Mouse (Mus musculus) erythroblast, embryonic 14.5 days (primary cell): ENCODE results near the gene Pkd1l3. TPM values are rescaled to one million over a fixed set of nuclear protein-coding genes. Genes with fewer than 3 reads are reported as not detected.
A peak's percentile ranks its signal among the peaks of the same experiment; 100 is the strongest.

Experiments used
- H3K27me3 ChIP-seq: 2 replicates; pipeline ENCODE4 v1.6.1; 2012; ENCODE audit warnings: inconsistent platforms; ENCODE audit not compliant: control insufficient read depth
- H3K36me3 ChIP-seq: 2 replicates; pipeline ENCODE4 v1.6.1; 2012; ENCODE audit warnings: mild to moderate bottlenecking, inconsistent platforms; ENCODE audit not compliant: control insufficient read depth
- H3K4me1 ChIP-seq: 2 replicates; pipeline ENCODE4 v1.6.1; 2012; ENCODE audit warnings: inconsistent platforms; ENCODE audit not compliant: control insufficient read depth
- H3K4me3 ChIP-seq: replicated peaks from 2 replicates; pipeline ENCODE3; 2012; ENCODE audit warnings: moderate library complexity, mild to moderate bottlenecking, inconsistent platforms
- H3K9me3 ChIP-seq: 2 replicates; pipeline ENCODE4 v1.6.1; 2012; ENCODE audit warnings: low read length, inconsistent platforms, mixed read lengths; ENCODE audit not compliant: control insufficient read depth
- GATA1 ChIP-seq: IDR thresholded peaks from 2 replicates; pipeline ENCODE4 v1.6.1; 2012; ENCODE audit warnings: low read length, inconsistent platforms, mixed read lengths
- TAL1 ChIP-seq: IDR thresholded peaks from 3 replicates; pipeline ENCODE4 v1.6.1; 2012; ENCODE audit warnings: low read length, inconsistent platforms, mixed read lengths
- polyA plus RNA-seq: library from polyadenylated mRNA; stranded (reverse); fragments of >175 nt; gene quantifications from 2 replicates; pipeline ENCODE4 v1.2.3, GENCODE M21; 2012

The Pkd1l3 gene
- polyA plus RNA-seq, 1 experiment: 0.01 TPM

DNA sequence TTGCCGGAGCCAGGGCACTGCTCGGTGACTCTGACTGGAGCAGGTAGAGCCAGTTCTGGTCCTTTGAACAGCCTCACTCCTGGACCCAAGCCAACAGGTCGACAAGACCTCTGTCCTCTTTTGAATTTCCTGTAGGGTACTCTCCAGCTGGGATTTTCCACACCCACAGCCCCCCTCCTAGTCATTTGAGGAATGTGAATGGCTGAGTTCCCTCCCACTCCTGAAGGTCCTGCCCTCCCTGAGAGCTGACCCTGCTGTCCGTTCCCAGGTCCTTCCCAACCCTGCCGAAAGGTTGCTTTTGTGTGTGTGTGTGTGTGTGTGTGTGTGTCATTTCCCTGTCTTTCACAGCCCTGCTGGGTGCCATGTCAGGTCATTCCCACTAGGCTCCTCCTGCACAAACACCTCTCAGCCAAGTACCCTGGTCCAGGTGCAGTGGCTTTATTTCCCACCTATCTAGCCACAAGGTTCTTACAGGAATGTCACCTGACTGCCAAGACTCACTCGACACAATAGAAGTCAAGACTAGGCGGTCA lies 27.3 kb upstream of the Pkd1l3 start:
- Histone ChIP-seq H3K27me3 (peaks cover 2% of the 10 kb centered on the region; the same call in 1 of the 2 replicates), H3K9me3 (no peaks in the 10 kb centered on the region), H3K36me3 (peaks cover 6% of the 10 kb centered on the region), H3K4me1 (peaks cover 8% of the 10 kb centered on the region), H3K4me3 (no peak overlapping the region)
- no peak for TF ChIP-seq GATA1

- Histone ChIP-seq H3K27me3 (peaks cover 2% of the 10 kb centered on the region; the same call in 1 of the 2 replicates), H3K36me3 (peaks cover 36% of the 10 kb centered on the region), H3K4me1 (peaks cover 9% of the 10 kb centered on the region), H3K4me3 (no peak overlapping the region), H3K9me3 (no peaks in the 10 kb centered on the region)
- TF ChIP-seq TAL1: no peak
- no peak for TF ChIP-seq GATA1
Measured at GRCm38 (mm10) chr8:109590901-109591300, 23.4 kb upstream of the Pkd1l3 start.

DNA sequence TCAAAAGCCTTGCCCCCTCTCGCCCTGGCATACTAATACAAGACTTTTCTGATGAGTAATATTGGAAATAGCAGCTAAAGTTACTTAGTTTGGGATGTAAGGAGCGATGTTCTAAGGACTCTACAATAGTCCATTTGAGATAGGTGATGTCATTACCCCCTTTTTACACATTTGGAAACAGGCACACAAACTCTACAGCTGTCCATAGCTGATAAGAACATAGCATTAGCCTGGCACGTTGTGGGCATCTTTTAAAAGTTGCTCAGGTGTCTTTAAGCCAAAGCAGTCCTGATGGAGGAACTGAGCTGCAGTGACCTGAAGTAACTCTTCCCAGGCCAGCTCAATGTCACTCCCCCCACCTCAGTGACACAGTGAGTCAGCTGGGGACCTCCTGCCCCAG lies 22.9 kb upstream of the Pkd1l3 start:
- Histone ChIP-seq H3K27me3 (peaks cover 2% of the 10 kb centered on the region; the same call in 1 of the 2 replicates), H3K36me3 (peaks cover 36% of the 10 kb centered on the region), H3K4me1 (peaks cover 9% of the 10 kb centered on the region), H3K4me3 (no peak overlapping the region), H3K9me3 (no peaks in the 10 kb centered on the region)
- TF ChIP-seq TAL1 (no peak), GATA1 (no peak)

- Histone ChIP-seq H3K36me3 (peaks cover 41% of the 10 kb centered on the region), H3K9me3 (no peaks in the 10 kb centered on the region), H3K4me3 (no peak overlapping the region), H3K27me3 (no peaks in the 10 kb centered on the region), H3K4me1 (peaks cover 9% of the 10 kb centered on the region)
- TF ChIP-seq TAL1 (no peak), GATA1 (no peak)
Measured at GRCm38 (mm10) chr8:109592164-109592563, 22.2 kb upstream of the Pkd1l3 start.

DNA sequence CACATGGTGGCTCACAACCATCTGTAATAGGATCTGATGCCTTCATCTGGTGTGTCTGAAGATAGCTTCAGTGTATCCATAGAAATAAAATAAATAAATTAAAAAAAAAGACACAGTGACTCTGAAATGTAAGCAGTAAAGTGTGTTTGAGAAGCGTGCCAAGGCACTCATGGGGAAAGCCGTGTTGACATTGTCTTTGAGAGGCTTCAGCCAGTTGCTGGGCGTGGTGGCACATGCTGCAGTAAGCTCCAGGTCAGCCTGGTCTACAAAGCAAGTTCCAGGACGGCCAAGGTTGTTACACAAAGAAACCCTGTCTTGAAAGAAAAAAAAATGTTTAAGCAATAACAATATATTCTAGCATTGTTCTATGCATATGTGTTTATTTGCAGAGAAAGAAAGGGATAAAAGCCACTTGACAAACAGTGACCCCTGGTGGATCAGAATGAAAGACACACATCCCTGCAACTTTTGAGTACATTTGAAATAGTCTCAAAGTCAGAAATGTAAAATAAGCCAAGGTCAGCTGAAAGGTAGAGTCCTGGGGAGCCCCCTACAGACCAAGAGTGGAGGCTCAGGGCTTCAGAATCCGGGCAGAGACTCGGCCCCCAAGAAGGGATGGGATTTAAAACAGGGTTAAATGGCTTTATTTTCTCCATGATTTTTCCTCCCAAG lies 21.1 kb upstream of the Pkd1l3 start:
- no peak overlapping the region for H3K4me3 ChIP-seq
- H3K4me1 ChIP-seq: peaks cover 9% of the 10 kb centered on the region
- H3K36me3 ChIP-seq: peaks cover 41% of the 10 kb centered on the region
- no peaks in the 10 kb centered on the region for H3K9me3 ChIP-seq
- no peaks in the 10 kb centered on the region for H3K27me3 ChIP-seq
- TF ChIP-seq GATA1 (no peak), TAL1 (no peak)

DNA sequence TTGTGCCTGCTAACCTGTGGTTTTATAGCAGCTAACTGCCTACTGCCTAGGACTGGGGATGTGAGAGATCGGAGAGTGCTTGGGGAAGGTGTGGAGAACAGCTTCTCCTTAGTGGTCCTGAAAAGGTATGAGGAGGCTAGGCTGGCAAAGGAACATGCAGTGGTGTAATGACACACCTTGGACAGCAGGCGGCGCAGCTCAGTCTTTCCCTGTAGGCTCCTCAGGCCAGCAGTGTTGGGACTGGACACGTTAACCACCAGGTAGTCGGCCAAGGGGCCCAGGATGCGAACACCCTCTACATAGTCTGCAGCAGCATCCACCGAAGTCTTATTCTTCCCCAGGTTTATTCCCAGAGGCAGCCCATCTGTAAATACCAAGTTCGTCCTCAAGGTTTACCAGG lies 18.5 kb upstream of the Pkd1l3 start:
- H3K36me3 ChIP-seq: peaks cover 52% of the 10 kb centered on the region
- TF ChIP-seq GATA1 (no peak), TAL1 (no peak)
- H3K4me1 ChIP-seq: peaks cover 9% of the 10 kb centered on the region
- no peaks in the 10 kb centered on the region for H3K9me3 ChIP-seq
- no peaks in the 10 kb centered on the region for H3K27me3 ChIP-seq
- no peak overlapping the region for H3K4me3 ChIP-seq

- TF ChIP-seq GATA1: no peak
Measured at GRCm38 (mm10) chr8:109606725-109607124, 7.6 kb upstream of the Pkd1l3 start.

GRCm38 (mm10) chr8:109607650-109608049 lies 6.7 kb upstream of the Pkd1l3 start:
- Histone ChIP-seq H3K36me3 (peaks cover 31% of the 10 kb centered on the region), H3K27me3 (no peaks in the 10 kb centered on the region), H3K4me1 (peaks cover 30% of the 10 kb centered on the region), H3K4me3 (peak overlapping the region; percentile 92), H3K9me3 (no peaks in the 10 kb centered on the region)
- TF ChIP-seq TAL1: no peak
- TF ChIP-seq GATA1: no peak

More at GRCm38 (mm10) chr8:109606725-109607124, 7.6 kb upstream of the Pkd1l3 start:
- H3K4me1 ChIP-seq: peaks cover 30% of the 10 kb centered on the region
- peaks cover 37% of the 10 kb centered on the region for H3K36me3 ChIP-seq
- H3K9me3 ChIP-seq: no peaks in the 10 kb centered on the region
- H3K27me3 ChIP-seq: no peaks in the 10 kb centered on the region
- no peak overlapping the region for H3K4me3 ChIP-seq

GRCm38 (mm10) chr8:109608271-109609152 lies 5.8 kb upstream of the Pkd1l3 start, which contains the start of gene Dhodh:
Dhodh (minus strand) TSS chr8:109608673.
- H3K9me3 ChIP-seq: no peaks in the 10 kb centered on the region
- H3K4me1 ChIP-seq: peaks cover 35% of the 10 kb centered on the region
- TF ChIP-seq GATA1 (no peak), TAL1 (no peak)
- H3K27me3 ChIP-seq: no peaks in the 10 kb centered on the region
- peak within 1 kb of the TSS; percentile 92 for H3K4me3 ChIP-seq
- H3K36me3 ChIP-seq: peaks cover 22% of the 10 kb centered on the region
